Mouse (Mus musculus) spleen, adult 2 months (tissue): ENCODE measurements around the gene Vamp1.

Experiments
- CTCF ChIP-seq: fragments of 200-500 bp; IDR thresholded peaks from 2 replicates; pipeline ENCODE4 v1.5.1; 2011; ENCODE audit warnings: mild to moderate bottlenecking, inconsistent platforms; ENCODE audit not compliant: insufficient read depth, insufficient read length, insufficient replicate concordance; ENCODE audit errors: extremely low read depth
- POLR2A ChIP-seq: fragments of 200-500 bp; IDR thresholded peaks from 2 replicates; pipeline ENCODE4 v1.6.1; 2011; ENCODE audit warnings: low read depth, low read length, inconsistent platforms

GRCm38 (mm10) chr6:125292256-125292655 lies 76.9 kb downstream of the Vamp1 start:
- TF ChIP-seq CTCF (no peak), POLR2A (no peak)
